Mouse (Mus musculus) cerebellum, adult 2 months (tissue): ENCODE data around the gene Dnm3.

ENCODE experiments used
- CTCF ChIP-seq: fragments of 200-500 bp; IDR thresholded peaks from 2 replicates; pipeline ENCODE4 v1.5.1; 2011; ENCODE audit warnings: low read depth, mild to moderate bottlenecking, control low read depth, low read length, moderate library complexity, borderline replicate concordance; ENCODE audit not compliant: insufficient read depth
- POLR2A ChIP-seq: fragments of 200-500 bp; IDR thresholded peaks from 2 replicates; pipeline ENCODE4 v1.6.1; 2011; ENCODE audit warnings: low read length, control low read depth, borderline replicate concordance; ENCODE audit not compliant: insufficient read depth

DNA sequence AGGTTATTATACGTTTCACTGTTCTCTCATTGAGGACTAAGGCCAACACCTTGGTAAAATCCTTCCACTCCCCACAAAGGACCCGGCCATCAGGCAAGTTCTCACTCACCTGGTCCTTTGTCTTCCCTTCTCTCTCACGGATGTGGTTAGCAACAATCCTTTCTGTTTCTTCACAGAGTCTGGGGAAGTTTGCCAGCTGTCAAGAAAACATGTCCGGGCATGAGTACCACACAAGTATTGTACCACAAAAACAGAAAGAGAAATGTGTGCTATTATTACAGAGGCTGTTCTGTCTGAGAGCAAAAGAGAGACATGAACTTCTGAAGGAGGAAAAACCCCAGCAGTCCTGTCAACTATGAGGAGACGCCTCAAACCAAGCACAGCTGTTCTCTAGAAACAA, 182.4 kb downstream of the Dnm3 start:
- TF ChIP-seq POLR2A = no peak
- no peak for TF ChIP-seq CTCF
